ENCODE assay signal across 29 mouse cellular contexts in the genomic region with DNA sequence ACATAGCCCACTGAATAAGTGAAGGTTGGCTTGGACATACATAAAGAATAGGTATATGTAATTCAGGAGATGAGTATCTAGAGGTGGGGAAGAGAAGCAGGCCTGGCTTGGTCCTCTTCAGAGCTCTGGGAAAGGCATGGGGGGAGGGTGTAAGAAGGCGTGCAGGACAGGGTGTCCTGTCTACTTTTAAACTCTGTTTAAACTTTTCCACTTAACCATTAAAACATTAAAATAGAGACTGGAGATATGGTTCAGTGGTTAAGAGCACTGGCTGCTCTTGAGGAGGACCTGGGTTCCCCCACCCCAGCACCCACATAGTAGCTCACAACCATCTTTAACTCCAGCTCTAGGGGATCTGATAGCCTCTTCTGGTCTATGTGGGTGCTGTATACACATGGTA. TPM values are rescaled to one million over a fixed set of nuclear protein-coding genes. Genes with fewer than 3 reads are reported as not detected.
DNase-seq lines count a peak whose midpoint lies in the region; ATAC-seq and TF ChIP-seq lines count a peak whose summit lies in the region.
"Had no signal": no experiment of that assay in that cellular context is flagged by ENCODE, and none has a peak within 500 bp of the region (broad histone marks: within the 10 kb centered on the region; RNA-seq: fewer than 3 reads in every experiment).

No protein-coding gene starts in this region.

- H3K27ac ChIP-seq in kidney, postnatal 0 days: peak overlapping the region; percentile 28; the same call in 1 of the 2 replicates
- H3K27ac ChIP-seq: embryonic facial prominence, embryonic 10.5 days; embryonic facial prominence, embryonic 13.5 days; forebrain, embryonic 12.5 days; forebrain, embryonic 15.5 days; heart, embryonic 15.5 days; hindbrain, embryonic 10.5 days; hindbrain, embryonic 13.5 days had no signal

- H3K4me3 ChIP-seq in kidney, postnatal 0 days (replicated peaks; ENCODE audit: low read depth, low read length): no peak overlapping the region
- H3K4me3 ChIP-seq: embryonic facial prominence, embryonic 10.5 days; embryonic facial prominence, embryonic 13.5 days; erythroblast, embryonic 14.5 days; forebrain, embryonic 12.5 days; forebrain, embryonic 15.5 days; heart, embryonic 12.5 days; heart, embryonic 15.5 days; hindbrain, embryonic 10.5 days; hindbrain, embryonic 13.5 days had no signal

- no peaks in the 10 kb centered on the region for H3K36me3 ChIP-seq in kidney, postnatal 0 days (ENCODE audit: insufficient read depth, low read length)
- H3K36me3 ChIP-seq in splenic B cell, adult 2 months (ENCODE audit: control insufficient read depth, insufficient read depth, low read length, poor library complexity, severe bottlenecking): no peaks in the 10 kb centered on the region
- H3K36me3 ChIP-seq: embryonic facial prominence, embryonic 10.5 days; embryonic facial prominence, embryonic 13.5 days; forebrain, embryonic 12.5 days; forebrain, embryonic 15.5 days; heart, embryonic 12.5 days; heart, embryonic 15.5 days; hindbrain, embryonic 10.5 days; hindbrain, embryonic 13.5 days had no signal

- no peak for TF ChIP-seq CTCF in kidney, postnatal 0 days (IDR thresholded peaks at IDR 0.05; ENCODE audit: low read depth)

- 50% methylated on average over 1 of the region's 1 CpGs for WGBS in kidney, postnatal 0 days

- ATAC-seq in kidney, postnatal 0 days (replicated peaks; ENCODE audit: low FRiP score, low read depth): no peak
- ATAC-seq: activated CD4-positive, CD25-positive, alpha-beta regulatory T cell, adult 4 months; CD4-positive, CD25-positive, alpha-beta regulatory T cell, adult 4 months; forebrain, embryonic 15.5 days had no signal

- H3K4me2 ChIP-seq in kidney, postnatal 0 days (ENCODE audit: low read length): no peak overlapping the region
- H3K4me2 ChIP-seq: embryonic facial prominence, embryonic 13.5 days; forebrain, embryonic 12.5 days; forebrain, embryonic 15.5 days; heart, embryonic 12.5 days; heart, embryonic 15.5 days; hindbrain, embryonic 13.5 days had no signal

- no peak overlapping the region for H3K9ac ChIP-seq in kidney, postnatal 0 days (ENCODE audit: low read depth, low read length)
- H3K9ac ChIP-seq: embryonic facial prominence, embryonic 13.5 days; forebrain, embryonic 12.5 days; forebrain, embryonic 15.5 days; heart, embryonic 12.5 days; heart, embryonic 15.5 days; hindbrain, embryonic 13.5 days had no signal

- no peaks in the 10 kb centered on the region for H3K27me3 ChIP-seq in kidney, postnatal 0 days (ENCODE audit: insufficient read depth, low read length)
- no peaks in the 10 kb centered on the region for H3K27me3 ChIP-seq in splenic B cell, adult 2 months (ENCODE audit: control insufficient read depth, insufficient read depth, low read length, poor library complexity, severe bottlenecking)
- H3K27me3 ChIP-seq: embryonic facial prominence, embryonic 13.5 days; forebrain, embryonic 15.5 days; heart, embryonic 15.5 days had no signal

- H3K9me3 ChIP-seq in kidney, postnatal 0 days (replicated peaks; ENCODE audit: low read length): no peaks in the 10 kb centered on the region
- H3K9me3 ChIP-seq: embryonic facial prominence, embryonic 10.5 days; embryonic facial prominence, embryonic 13.5 days; forebrain, embryonic 12.5 days; forebrain, embryonic 15.5 days; heart, embryonic 15.5 days; hindbrain, embryonic 13.5 days had no signal

- peaks cover 6% of the 10 kb centered on the region; the same call in 1 of the 2 replicates for H3K4me1 ChIP-seq in kidney, postnatal 0 days (replicated peaks; ENCODE audit: insufficient read depth, low read length)
- H3K4me1 ChIP-seq: heart, embryonic 12.5 days had no signal

- peak; percentile 42 for DNase-seq in kidney, adult 9 months
- DNase-seq in kidney, adult 11 months: no peak
- no peak for DNase-seq in kidney, postnatal 0 days (ENCODE audit: low spot score)
- no peak for DNase-seq in kidney, postnatal 14 days
- DNase-seq in A20 (ENCODE audit: low read depth, low spot score): peak; percentile 55
- peak; percentile 24 for DNase-seq in splenic B cell, adult 2 months (ENCODE audit: low read depth, low spot score)
- DNase-seq in thymus, adult 18-20 months: no peak
- DNase-seq: adrenal gland, adult 8-10 months; adrenal gland, postnatal 25 days; cerebellum, adult 11-12 months; cerebellum, adult 8-10 months; cerebellum, postnatal 10 days; cerebellum, postnatal 36 days; embryo, embryonic 11 days; gastrocnemius, postnatal 25 days; heart, adult 18-20 months; heart, postnatal 10 days; heart, postnatal 36 days had no signal

RNA-seq across cellular contexts. Expression of gene Vgll4, which starts 3.2 kb away (rescaled TPM):
- polyA plus RNA-seq in kidney, postnatal 0 days (2015; fragmentation: Nextera tagmentation; extraction: Ambion mirVana): 97.2 and 99.7 TPM in 2 replicates

Comparison
In these comparisons a context has a peak if more than half of its experiments do, and no peak if none do; other contexts are left out.
1. DNase-seq: peak in kidney, adult 9 months (single experiment), A20 (single experiment) and splenic B cell, adult 2 months (single experiment); none in kidney, adult 11 months (single experiment), kidney, postnatal 0 days (single experiment), kidney, postnatal 14 days (single experiment) and thymus, adult 18-20 months (0 of 2).